10 mouse cellular contexts compared by ENCODE assay signal in genomic region chr15:101387176-101387575, GRCm38 (mm10). TPM values are rescaled to one million over a fixed set of nuclear protein-coding genes. Genes with fewer than 3 reads are reported as not detected.
DNase-seq lines count a peak whose midpoint lies in the region; TF ChIP-seq lines count a peak whose summit lies in the region.
"Had no signal": no experiment of that assay in that cellular context is flagged by ENCODE, and none has a peak within 500 bp of the region (broad histone marks: within the 10 kb centered on the region; RNA-seq: fewer than 3 reads in every experiment).

No protein-coding gene starts in this region.

- no peak overlapping the region for H3K4me3 ChIP-seq in lung, adult 2 months (replicated peaks; ENCODE audit: extremely low read depth, low read depth, low read length)
- H3K4me3 ChIP-seq: midbrain, embryonic 12.5 days had no signal

- peaks cover 9% of the 10 kb centered on the region; the same call in 1 of the 2 replicates for H3K4me1 ChIP-seq in lung, adult 2 months (ENCODE audit: control insufficient read depth, insufficient read depth, low read length)
- H3K4me1 ChIP-seq: midbrain, embryonic 12.5 days had no signal

- TF ChIP-seq POLR2A in lung, adult 2 months (IDR thresholded peaks at IDR 0.05; ENCODE audit: borderline replicate concordance, extremely low read depth, low read depth, low read length): no peak

- DNase-seq in kidney, adult 8-10 months: peak; percentile 45 to 53
- DNase-seq in kidney, adult 11 months: no peak
- DNase-seq in B cell, adult 2 months: peak; percentile 19 to 23
- peak; percentile 2 for DNase-seq in T-cell, adult 2 months (ENCODE audit: low spot score)
- peak; percentile 66 for DNase-seq in lung, adult 2 months
- DNase-seq in cerebellum, adult 9-11 months: no peak
- DNase-seq in thymus, postnatal 14 days: no peak
- no peak for DNase-seq in right cerebral cortex, postnatal 10 days (ENCODE audit: low spot score in 2 of 2)

- peak; percentile 81 for TF ChIP-seq CTCF in lung, adult 2 months (IDR thresholded peaks at IDR 0.05; ENCODE audit: insufficient read depth, low read length)

- WGBS in lung, adult 2 months: 64% methylated on average over 3 of the region's 3 CpGs

RNA-seq across cellular contexts. Expression of gene Krt80, which starts 17.2 kb away (rescaled TPM):
- 130 and 155 TPM in 2 replicates for polyA plus RNA-seq in lung, adult 2 months (2012; rRNA removed)
- polyA plus RNA-seq: activated CD4-positive, CD25-positive, alpha-beta regulatory T cell, adult 4 months had no signal

RNA-seq across cellular contexts. Expression of gene Krt7, which starts 23.7 kb away (rescaled TPM):
- polyA plus RNA-seq in lung, adult 2 months (2012; rRNA removed): 136 and 143 TPM in 2 replicates
- polyA plus RNA-seq: activated CD4-positive, CD25-positive, alpha-beta regulatory T cell, adult 4 months had no signal

RNA-seq across cellular contexts. Expression of gene Krt87, which starts 51.4 kb away (rescaled TPM):
- polyA plus RNA-seq in lung, adult 2 months (2012; rRNA removed): 0.24 and 0.44 TPM in 2 replicates

Comparison
In these comparisons a context has a peak if more than half of its experiments do, and no peak if none do; other contexts are left out.
1. DNase-seq: peak in kidney, adult 8-10 months (2 of 2), B cell, adult 2 months (2 of 2), T-cell, adult 2 months (single experiment) and lung, adult 2 months (single experiment); none in kidney, adult 11 months (single experiment), cerebellum, adult 9-11 months (single experiment), thymus, postnatal 14 days (single experiment) and right cerebral cortex, postnatal 10 days (0 of 2).